Mouse (Mus musculus): ENCODE measurements around the gene Fstl4.

The Fstl4 gene

GRCm38 (mm10) chr11:53024403-53024802, 260.0 kb downstream of the Fstl4 start:
- DNase-seq (ENCODE audit: low spot score) = no peak

DNA sequence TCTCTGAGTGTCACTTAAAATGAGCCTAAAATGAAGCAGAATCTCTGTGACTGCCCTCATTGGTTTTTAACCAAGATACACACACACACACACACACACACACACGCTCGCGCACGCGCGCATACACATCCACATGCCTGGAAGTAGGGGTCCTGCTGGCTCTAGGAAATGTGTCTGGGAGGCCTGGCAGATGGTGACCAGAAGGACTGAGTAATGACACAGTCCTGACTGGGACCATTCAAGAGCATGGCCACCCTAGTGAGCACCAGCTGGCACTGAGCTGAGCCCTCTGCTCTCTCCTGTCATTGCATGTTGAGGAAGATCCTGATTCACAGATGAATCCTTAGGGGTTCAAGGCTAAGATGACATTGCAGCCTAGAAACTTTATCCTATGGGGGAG, 261.3 kb downstream of the Fstl4 start:
- DNase-seq (ENCODE audit: low spot score) = no peak

- no peak for DNase-seq (ENCODE audit: low spot score)
These were observed 264.2 kb downstream of the Fstl4 start for GRCm38 (mm10) chr11:53028421-53029168.

GRCm38 (mm10) chr11:53031777-53032176, 267.3 kb downstream of the Fstl4 start:
- no peak for DNase-seq (ENCODE audit: low spot score)

DNA sequence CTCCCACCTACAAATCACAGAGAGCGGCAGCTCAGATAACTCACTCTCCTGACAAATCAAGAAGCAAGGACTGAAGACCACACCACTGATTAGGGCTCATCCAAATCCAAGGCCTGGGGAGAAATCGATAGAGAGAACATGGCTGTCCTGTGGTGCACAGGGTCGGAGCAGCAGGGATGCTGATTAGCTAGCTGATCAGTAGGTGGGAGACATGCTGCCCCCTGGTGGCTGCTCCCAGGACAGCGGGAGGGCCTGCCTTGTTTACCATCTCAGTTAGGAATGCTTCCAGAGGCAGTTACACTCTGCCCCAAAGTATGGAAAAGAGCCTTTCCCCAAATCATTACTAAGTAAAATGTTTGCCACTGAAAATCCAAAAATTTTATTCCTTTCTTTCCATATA, 267.9 kb downstream of the Fstl4 start:
- DNase-seq (ENCODE audit: low spot score) = peak; percentile 69

GRCm38 (mm10) chr11:53035414-53035813, 271.0 kb downstream of the Fstl4 start:
- DNase-seq (ENCODE audit: low spot score) = no peak

DNA sequence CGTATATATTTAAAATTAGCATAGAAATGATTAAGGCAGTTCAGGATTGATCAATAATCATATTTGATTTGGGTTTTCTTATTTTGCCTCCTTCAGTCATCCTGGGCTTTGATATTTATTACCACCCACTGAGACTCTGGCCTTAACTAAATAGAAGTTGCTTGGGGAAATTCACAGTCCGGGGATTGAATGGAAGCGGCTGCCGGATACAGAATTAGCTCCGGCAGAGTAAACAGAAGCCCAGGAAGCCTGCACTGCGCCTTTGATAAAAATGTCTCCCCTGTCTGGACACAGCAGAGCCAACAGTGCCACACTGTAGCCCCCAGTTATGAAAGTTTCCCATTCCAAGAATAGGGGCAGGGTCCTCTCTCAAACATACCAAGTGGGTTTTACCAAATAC, 282.4 kb downstream of the Fstl4 start:
- DNase-seq (ENCODE audit: low spot score) = no peak

DNA sequence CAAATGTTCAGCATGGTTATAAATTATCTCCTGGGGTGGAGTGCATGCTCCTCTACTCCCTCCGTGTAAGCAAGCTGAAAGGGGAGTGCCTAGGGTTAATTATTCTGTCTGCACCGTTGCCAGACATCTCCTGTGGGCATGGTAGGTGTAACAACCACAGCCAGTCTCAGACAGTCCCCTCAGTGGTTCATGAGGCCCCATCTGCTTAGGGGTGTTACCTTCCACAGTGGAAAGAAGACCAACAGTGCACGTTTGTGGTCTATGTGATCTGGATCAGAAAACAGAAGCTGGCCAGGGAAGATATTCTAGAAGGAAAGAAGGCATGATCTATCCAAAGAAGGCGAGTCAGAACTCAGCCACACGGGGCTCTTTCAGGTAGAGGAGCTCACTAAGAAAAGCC, 289.7 kb downstream of the Fstl4 start:
- no peak for DNase-seq (ENCODE audit: low spot score)

DNA sequence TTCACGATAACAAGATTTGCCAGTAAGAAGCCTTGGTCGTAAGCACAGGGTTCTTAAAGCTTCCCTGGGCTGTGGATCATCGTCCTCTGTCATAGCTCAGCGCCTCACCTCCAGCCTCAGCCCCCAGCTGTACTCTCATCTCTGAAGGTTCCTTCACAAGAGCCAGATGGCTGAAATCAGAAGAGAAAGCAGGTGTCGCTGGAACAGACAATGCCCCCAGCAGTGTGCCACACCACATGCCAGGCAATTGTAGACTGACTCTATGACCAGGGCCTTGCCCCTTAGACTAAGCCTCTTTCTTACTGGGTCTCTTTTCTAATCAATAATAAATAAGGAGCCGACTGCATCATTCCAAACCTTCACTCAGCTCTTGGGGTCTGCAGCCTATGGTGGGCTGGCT, 291.5 kb downstream of the Fstl4 start:
- DNase-seq (ENCODE audit: low spot score) = no peak

- DNase-seq (ENCODE audit: low spot score) = no peak
These were observed 292.3 kb downstream of the Fstl4 start for GRCm38 (mm10) chr11:53056781-53057180.

DNA sequence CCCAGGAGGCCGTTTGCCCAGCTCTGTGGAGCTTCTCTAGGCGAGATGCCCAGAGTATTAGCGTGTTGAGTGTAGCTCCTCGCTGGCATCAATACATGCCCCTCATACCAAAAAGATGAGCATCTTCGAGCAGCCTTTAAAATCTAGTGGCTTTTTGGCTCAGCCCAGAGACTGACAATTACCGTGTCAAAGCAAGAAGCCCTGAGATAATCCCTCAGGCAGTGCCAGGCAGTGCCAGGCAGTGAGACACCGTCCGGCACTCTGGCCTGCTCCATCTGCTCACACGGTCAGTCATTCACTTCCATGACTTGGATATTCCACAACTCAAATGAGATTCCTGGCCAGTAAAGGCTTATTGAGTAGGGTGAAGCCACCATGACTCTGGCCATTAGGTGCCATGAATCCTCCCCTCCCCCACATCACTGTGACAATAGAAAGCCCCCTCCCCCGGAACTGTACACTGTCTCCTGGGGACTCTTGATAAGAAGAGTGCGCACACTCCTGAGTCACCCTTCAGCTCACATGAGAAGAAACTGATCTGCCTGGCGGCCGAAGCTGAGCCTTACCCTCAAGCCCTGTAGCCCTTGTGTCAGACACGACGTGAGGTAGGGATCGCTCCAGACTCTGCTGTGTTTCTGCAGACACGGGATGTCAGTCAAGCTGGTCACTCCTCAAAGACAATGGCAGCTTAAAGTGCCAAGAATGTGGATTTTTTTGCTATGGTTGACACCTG, 293.6 kb downstream of the Fstl4 start:
- DNase-seq (ENCODE audit: low spot score) = no peak

DNA sequence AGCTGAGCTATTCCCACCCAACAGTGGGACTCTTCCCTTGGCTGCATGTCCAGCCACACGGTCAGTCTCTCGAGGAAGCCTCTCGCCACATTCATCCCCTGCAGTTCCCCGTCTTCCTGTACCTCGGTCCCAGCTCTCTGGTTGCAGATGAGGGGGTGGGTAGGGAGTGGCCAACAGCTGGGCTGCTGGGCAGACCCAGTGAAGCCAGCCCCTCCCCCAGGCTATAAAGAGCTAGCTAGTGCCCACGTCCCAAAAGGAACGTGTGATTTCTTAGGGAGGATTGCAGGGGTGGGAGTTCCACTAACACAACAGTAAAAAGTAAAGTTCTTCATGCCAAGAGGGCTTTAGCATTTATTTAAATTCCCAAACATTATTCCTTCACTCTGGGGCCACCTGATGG, 294.1 kb downstream of the Fstl4 start:
- DNase-seq (ENCODE audit: low spot score) = no peak

- no peak for DNase-seq (ENCODE audit: low spot score)
These were observed 303.5 kb downstream of the Fstl4 start for GRCm38 (mm10) chr11:53067699-53068478.

- DNase-seq (ENCODE audit: low spot score) = no peak
These were observed 304.1 kb downstream of the Fstl4 start for GRCm38 (mm10) chr11:53068479-53069065.

GRCm38 (mm10) chr11:53069751-53070150, 305.3 kb downstream of the Fstl4 start:
- DNase-seq (ENCODE audit: low spot score) = no peak

DNA sequence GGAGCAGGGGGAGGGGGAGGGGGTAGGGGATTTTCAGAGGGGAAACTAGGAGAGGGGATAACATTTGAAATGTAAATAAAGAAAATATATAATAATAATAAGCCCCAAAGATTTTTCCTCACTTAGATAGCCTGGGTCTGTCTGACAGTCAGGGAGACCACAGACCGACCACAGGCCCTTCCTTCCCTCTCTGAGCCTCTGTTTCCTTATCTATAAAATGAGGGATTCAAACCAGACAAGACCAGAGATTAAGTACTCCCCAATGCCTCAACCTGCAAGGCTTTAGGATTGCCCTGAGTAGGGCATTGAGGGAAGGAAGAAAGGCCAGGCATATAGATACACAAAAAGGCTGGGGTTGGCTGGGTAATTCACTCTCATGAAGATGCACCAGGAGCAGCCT, 307.2 kb downstream of the Fstl4 start:
- no peak for DNase-seq (ENCODE audit: low spot score)

DNA sequence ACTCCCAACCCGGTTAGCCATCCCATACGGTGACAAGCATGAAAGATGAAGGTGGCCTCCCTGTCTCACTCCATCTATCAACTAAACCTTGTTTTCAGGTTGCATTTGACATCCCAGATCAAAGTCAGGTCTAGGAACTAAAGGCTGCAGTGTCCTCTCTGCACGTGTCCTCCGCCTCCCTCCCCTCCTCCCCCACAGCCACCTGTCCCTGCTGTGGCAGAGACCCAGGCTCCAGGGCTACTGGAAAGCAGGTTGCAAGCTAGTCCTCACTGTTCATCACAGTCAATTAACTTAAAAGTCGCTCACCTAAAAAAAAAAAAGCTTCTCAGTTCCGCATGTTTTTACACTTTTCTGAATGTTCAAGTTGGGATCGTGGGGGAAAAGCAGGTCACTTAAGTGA, 313.2 kb downstream of the Fstl4 start:
- DNase-seq (ENCODE audit: low spot score) = no peak

DNA sequence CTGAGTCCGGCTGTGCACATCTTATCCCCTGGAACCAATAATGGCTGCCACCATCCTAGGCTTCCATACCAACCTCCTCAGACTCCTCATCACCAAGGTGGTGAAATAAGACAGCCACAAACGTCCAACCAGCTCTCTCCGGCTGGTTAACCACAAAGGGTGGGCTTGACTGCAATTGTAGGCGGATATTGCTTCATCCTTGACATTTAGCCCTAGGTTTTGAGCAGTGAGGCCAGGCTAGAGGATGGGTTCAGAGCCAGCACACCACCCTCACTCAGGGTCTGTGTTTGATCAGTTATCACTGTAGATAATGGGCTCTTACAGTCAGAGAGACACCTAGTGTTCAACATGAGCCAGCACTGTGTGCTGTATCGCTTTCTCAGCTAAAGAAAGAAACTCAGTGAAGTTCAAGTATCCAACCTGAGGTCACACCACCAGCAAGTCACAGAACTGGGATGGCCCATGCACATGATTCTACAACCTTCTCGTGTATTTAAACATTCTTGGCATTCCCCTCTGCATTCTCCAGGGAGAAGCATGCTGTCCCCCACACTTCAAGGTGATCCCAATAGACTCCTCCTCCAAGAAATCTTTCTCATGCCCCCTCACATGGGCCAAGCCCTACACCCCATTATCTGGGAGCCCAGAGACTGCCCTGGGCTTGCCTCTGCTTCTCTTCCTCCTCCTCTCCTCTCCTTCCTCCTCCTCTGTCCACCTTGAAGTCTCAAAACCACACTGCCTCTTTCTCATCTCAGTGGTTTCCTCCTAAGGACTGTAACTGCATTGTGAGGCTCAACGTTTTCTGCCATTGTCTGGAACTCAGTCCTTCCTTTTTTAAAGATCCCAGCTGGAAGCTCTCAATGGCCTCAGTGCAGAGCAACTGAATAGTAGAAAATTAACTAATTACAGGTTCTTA, 314.2 kb downstream of the Fstl4 start:
- DNase-seq (ENCODE audit: low spot score) = no peak

DNA sequence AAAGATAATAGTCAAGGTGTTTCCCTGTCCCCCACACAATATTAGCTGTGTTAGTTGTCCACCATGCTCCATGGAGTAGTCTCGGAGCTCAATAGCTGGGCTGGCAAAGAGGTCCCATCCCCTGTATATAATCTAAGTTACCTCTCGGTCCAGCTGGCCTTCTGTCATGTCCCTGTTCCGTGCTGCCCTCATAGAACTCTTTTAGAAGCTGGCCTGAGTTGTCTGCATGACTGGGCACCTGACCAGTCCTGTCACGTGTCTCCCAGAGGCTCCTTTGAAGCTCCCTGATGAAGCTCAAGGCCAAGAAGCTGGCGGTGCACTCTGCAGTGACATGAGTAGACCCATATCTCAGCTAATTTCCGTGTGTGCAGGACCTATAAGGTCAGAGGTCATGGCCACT, 316.9 kb downstream of the Fstl4 start:
- no peak for DNase-seq (ENCODE audit: low spot score)

- DNase-seq (ENCODE audit: low spot score) = no peak
These were observed 320.9 kb downstream of the Fstl4 start for GRCm38 (mm10) chr11:53085367-53085766.

DNA sequence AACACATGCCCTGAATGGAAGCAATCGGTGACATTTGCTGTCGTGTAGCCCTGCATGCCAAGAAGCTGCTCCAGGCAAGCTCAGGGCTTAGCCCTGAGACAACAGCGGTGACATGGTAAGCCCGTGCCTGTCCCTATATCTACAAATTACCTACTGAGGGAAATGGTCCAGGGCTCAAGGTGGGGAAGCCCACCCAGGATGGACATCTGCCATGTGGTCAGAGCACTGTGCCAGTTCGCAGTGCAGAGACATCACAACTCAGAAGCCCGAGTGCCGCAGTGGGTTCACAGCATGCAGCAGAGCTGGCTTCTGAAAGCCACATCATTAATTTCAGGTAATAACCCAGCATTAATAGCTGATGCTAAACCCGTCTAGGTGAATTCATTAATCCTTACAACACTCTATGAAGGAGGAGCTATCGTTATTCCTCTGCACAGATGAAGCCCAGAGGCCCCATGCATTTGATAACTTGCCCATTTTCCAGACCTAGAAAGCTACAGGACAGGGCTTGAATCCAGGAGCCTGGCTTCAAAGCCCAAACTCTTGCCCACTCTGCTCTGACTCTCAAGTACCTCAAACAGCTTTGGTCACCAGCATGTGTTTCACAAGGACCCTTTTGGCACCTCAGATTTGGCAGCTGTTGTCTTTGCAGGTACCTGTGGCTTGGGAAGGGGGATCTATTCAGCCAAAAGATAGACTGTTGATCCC, 321.6 kb downstream of the Fstl4 start:
- DNase-seq (ENCODE audit: low spot score) = no peak
